Mouse (Mus musculus) bone marrow macrophage, adult 2 months (primary cell): ENCODE results near the gene Vil1. TPM values are rescaled to one million over a fixed set of nuclear protein-coding genes. Genes with fewer than 3 reads are reported as not detected.

ENCODE experiments used
- H3K27ac ChIP-seq: 2 replicates; pipeline ENCODE4 v1.5.1; 2012; ENCODE audit warnings: low read depth, low read length; ENCODE audit not compliant: insufficient read depth
- H3K4me1 ChIP-seq: 2 replicates; pipeline ENCODE4 v1.6.1; 2012; ENCODE audit warnings: low read length; ENCODE audit not compliant: control insufficient read depth, insufficient read depth
- H3K4me3 ChIP-seq: 2 replicates; pipeline ENCODE4 v1.5.1; 2012; ENCODE audit warnings: mild to moderate bottlenecking, low read length, moderate library complexity; ENCODE audit not compliant: insufficient read depth
- CTCF ChIP-seq: IDR thresholded peaks from 2 replicates; pipeline ENCODE4 v1.5.1; 2012; ENCODE audit warnings: low read depth, mild to moderate bottlenecking, low read length, moderate library complexity
- POLR2A ChIP-seq: IDR thresholded peaks from 2 replicates; pipeline ENCODE4 v1.6.1; 2012; ENCODE audit warnings: mild to moderate bottlenecking, low read depth, low read length, borderline replicate concordance
- polyA plus RNA-seq: library from polyadenylated mRNA; stranded (reverse); fragments of >200 nt; gene quantifications from 2 replicates; pipeline ENCODE4 v1.2.4, GENCODE M21; 2012; ENCODE audit not compliant: missing spikeins, insufficient read depth, insufficient read length

Vil1 gene
- polyA plus RNA-seq, 1 experiment: not detected

GRCm38 (mm10) chr1:74401015-74401702 is 8.0 kb upstream of the Vil1 start:
- H3K27ac ChIP-seq: no peak overlapping the region

DNA sequence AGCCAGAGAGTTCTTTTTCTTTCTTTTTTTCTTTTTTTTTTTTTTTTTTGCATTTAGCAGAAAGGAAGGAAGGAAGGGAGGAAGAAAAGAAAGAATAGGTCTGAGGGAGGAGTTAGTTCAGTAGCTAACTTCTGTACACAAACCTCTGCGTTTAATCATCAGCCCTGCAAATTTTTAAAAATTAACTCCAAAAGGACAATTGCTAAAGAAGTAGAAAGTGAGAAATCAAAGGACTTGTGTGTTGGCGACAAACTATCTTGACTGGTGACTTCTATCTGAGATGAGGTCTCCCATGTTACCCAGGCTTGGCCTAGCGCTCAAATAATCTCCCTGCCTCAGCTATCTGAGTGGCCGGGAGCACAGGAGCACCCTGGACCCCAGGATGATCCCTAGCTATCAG is 5.0 kb upstream of the Vil1 start:
- Histone ChIP-seq H3K4me3 (no peak overlapping the region), H3K4me1 (no peaks in the 10 kb centered on the region), H3K27ac (no peak overlapping the region)
- TF ChIP-seq POLR2A: no peak
- TF ChIP-seq CTCF: no peak

More at GRCm38 (mm10) chr1:74401015-74401702, 8.0 kb upstream of the Vil1 start:
- Histone ChIP-seq H3K4me1 (peaks cover 3% of the 10 kb centered on the region; the same call in 1 of the 2 replicates), H3K4me3 (no peak overlapping the region)
- TF ChIP-seq CTCF (no peak), POLR2A (no peak)

GRCm38 (mm10) chr1:74411753-74412325 is 2.7 kb downstream of the Vil1 start:
- H3K27ac ChIP-seq: no peak overlapping the region
- H3K4me3 ChIP-seq: no peak overlapping the region
- H3K4me1 ChIP-seq: no peaks in the 10 kb centered on the region
- no peak for TF ChIP-seq POLR2A
- no peak for TF ChIP-seq CTCF

DNA sequence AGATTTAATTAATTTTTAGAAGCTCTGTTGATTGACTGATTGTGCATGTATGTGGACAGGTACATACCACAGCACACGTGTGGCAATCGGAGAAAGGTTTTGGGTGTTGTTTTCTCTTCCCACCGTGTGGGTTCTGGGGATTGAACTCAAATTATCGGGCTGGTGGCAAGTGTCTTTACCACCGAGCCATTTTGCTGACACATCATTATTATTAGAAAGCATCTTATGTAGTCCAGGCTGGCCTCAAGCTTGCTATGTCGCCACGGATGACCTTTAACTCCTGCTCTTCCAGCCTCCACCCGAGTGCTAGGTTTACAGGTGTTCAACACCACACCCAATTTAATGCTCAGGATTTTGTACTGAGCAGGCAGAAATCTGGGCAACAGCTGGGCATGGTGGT is 3.5 kb downstream of the Vil1 start:
- Histone ChIP-seq H3K4me3 (no peak overlapping the region), H3K4me1 (no peaks in the 10 kb centered on the region), H3K27ac (no peak overlapping the region)
- TF ChIP-seq CTCF (no peak), POLR2A (no peak)

GRCm38 (mm10) chr1:74415143-74415542 is 6.0 kb downstream of the Vil1 start:
- no peak overlapping the region for H3K4me3 ChIP-seq

GRCm38 (mm10) chr1:74418747-74419439 is 9.7 kb downstream of the Vil1 start:
- TF ChIP-seq POLR2A (no peak), CTCF (no peak)
- H3K4me1 ChIP-seq: no peaks in the 10 kb centered on the region
- no peak overlapping the region for H3K27ac ChIP-seq
- H3K4me3 ChIP-seq: no peak overlapping the region

More at GRCm38 (mm10) chr1:74415143-74415542, 6.0 kb downstream of the Vil1 start:
- H3K27ac ChIP-seq: no peak overlapping the region
- no peaks in the 10 kb centered on the region for H3K4me1 ChIP-seq
- TF ChIP-seq CTCF (no peak), POLR2A (no peak)

DNA sequence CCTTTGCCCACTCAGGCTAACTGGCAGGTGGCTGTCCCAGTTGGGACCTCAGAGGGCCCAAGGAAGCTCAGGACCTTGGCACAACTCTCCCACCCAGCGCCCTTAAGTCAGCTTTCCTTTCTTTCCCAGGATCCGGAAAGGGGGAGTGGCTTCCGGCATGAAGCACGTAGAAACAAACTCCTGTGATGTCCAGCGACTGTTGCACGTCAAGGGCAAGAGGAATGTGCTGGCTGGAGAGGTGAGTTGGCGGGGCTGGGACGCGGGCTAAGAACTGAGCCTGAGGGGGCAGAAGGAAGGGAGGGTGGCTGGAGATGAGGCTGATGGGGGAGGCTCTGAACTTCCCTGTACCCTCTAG is 10.2 kb downstream of the Vil1 start:
- H3K27ac ChIP-seq: no peak overlapping the region
- TF ChIP-seq CTCF: no peak
- TF ChIP-seq POLR2A: no peak

GRCm38 (mm10) chr1:74423147-74423546 is 14.0 kb downstream of the Vil1 start:
- TF ChIP-seq CTCF: no peak
- TF ChIP-seq POLR2A: no peak
- H3K27ac ChIP-seq: no peak overlapping the region
- peaks cover 13% of the 10 kb centered on the region for H3K4me1 ChIP-seq
- H3K4me3 ChIP-seq: no peak overlapping the region

More for the DNA sequence above, 10.2 kb downstream of the Vil1 start:
- no peak overlapping the region for H3K4me3 ChIP-seq
- no peaks in the 10 kb centered on the region for H3K4me1 ChIP-seq

DNA sequence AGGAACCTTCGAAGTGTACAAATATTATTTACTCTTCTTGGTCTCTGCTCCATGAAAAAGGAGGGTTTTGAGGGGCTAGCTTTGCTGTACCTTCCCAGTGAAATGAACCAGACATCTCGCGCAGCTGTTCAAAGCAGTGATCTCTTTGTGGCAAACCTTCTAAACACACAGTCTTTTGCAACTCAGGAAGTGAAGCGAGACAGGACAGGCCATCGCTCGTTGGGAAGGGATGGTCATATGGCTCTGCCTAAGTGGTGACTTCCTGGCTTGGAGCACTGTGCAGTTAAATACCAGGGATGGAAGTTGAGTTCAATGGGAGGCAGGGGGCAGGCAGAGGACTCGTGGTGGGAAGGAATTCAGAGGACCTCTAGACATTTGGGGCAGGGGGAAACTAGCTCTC is 16.7 kb downstream of the Vil1 start:
- TF ChIP-seq CTCF: no peak
- TF ChIP-seq POLR2A: no peak
- Histone ChIP-seq H3K27ac (no peak overlapping the region), H3K4me1 (peaks cover 13% of the 10 kb centered on the region), H3K4me3 (no peak overlapping the region)

DNA sequence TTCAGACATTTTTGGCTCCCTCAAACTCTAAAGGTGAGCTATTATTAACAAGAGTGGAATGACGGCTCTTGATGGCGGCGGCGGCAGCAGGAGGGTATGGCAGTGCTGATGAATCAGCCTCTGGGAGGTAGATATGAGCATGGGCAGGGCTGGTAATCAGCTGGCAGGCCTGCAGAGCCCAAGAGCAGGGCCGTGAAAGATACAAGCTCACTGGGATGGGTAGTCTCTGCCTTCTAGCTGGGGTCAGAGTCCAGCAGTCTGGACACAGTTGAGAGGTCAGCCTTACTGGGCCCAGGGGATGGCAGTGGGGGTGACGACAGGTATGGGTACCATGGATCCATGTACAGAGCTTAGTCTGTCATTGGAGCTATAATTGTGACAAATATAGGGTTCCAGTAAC is 24.0 kb downstream of the Vil1 start:
- H3K4me3 ChIP-seq: no peak overlapping the region
- peaks cover 33% of the 10 kb centered on the region for H3K4me1 ChIP-seq
- H3K27ac ChIP-seq: no peak overlapping the region

More for the DNA sequence above, 24.0 kb downstream of the Vil1 start:
- TF ChIP-seq CTCF (no peak), POLR2A (no peak)
